Mouse (Mus musculus) CH12.LX (cell line): Measurements from ENCODE around the gene Hoxd13. TPM values are rescaled to one million over a fixed set of nuclear protein-coding genes. Genes with fewer than 3 reads are reported as not detected.

Experiments used
- DNase-seq: peaks from one replicate; pipeline ENCODE4 v3.0.0-alpha.2; 2013; ENCODE audit errors: extremely low read depth
- H3K27ac ChIP-seq: 2 replicates; pipeline ENCODE4 v1.5.1; 2012; ENCODE audit warnings: low read depth, mild to moderate bottlenecking, control low read depth, moderate library complexity; ENCODE audit not compliant: insufficient read depth
- H3K27me3 ChIP-seq: replicated peaks from 2 replicates; pipeline ENCODE3; 2012; ENCODE audit warnings: inconsistent platforms
- H3K36me3 ChIP-seq, 2 experiments: replicated peaks in 1 of 2; 2 replicates each; pipeline versions ENCODE3 to v1.6.1; 2012; ENCODE audit warnings: inconsistent platforms in 1 of 2, low read length in 1 of 2, mild to moderate bottlenecking in 1 of 2, mixed read lengths in 1 of 2, moderate library complexity in 1 of 2; ENCODE audit not compliant: control insufficient read depth in 1 of 2, insufficient read depth in 1 of 2
- H3K4me1 ChIP-seq, 2 experiments: 2 replicates each; pipeline ENCODE4 v1.6.1; 2012; ENCODE audit warnings: inconsistent platforms in 1 of 2, moderate library complexity in 1 of 2; ENCODE audit not compliant: insufficient read depth in 2 of 2, control insufficient read depth in 1 of 2
- H3K4me2 ChIP-seq: 2 replicates; pipeline ENCODE4 v1.6.1; 2012; ENCODE audit warnings: low read depth, mild to moderate bottlenecking, control low read depth; ENCODE audit not compliant: poor library complexity, insufficient read depth, severe bottlenecking
- H3K4me3 ChIP-seq, 3 experiments: fragments of 150-350 bp in 1 of 3; sonication (generic) in 1 of 3; replicated peaks in 1 of 3; 2 replicates each; pipeline versions ENCODE3 to v1.5.1; 2011 to 2012; ENCODE audit warnings: low read depth in 2 of 3, low read length in 2 of 3, mild to moderate bottlenecking in 2 of 3, moderate library complexity in 2 of 3, control low read depth in 1 of 3, improper control_type of control experiment in 1 of 3, inconsistent platforms in 1 of 3, mixed read lengths in 1 of 3; ENCODE audit not compliant: poor library complexity in 1 of 3
- H3K79me2 ChIP-seq: replicated peaks from 2 replicates; pipeline ENCODE4 v1.6.1; 2012; ENCODE audit warnings: mild to moderate bottlenecking, moderate library complexity; ENCODE audit not compliant: control insufficient read depth, poor library complexity, insufficient read depth, severe bottlenecking; ENCODE audit errors: extremely low read depth
- H3K9ac ChIP-seq: 2 replicates; pipeline ENCODE4 v1.6.1; 2012; ENCODE audit warnings: low read depth, mild to moderate bottlenecking, control low read depth, moderate library complexity; ENCODE audit not compliant: insufficient read depth
- H3K9me3 ChIP-seq: replicated peaks from 2 replicates; pipeline ENCODE3; 2012; ENCODE audit warnings: low read length, inconsistent platforms, mixed read lengths
- CHD1 ChIP-seq: IDR thresholded peaks from 2 replicates; pipeline ENCODE4 v1.6.1; 2012; ENCODE audit warnings: low read depth, low read length, improper control_type of control experiment, inconsistent platforms
- E2F4 ChIP-seq: IDR thresholded peaks from 2 replicates; pipeline ENCODE4 v1.6.1; 2011; ENCODE audit warnings: low read depth, low read length, improper control_type of control experiment; ENCODE audit not compliant: insufficient replicate concordance
- EP300 ChIP-seq: IDR thresholded peaks from 2 replicates; pipeline ENCODE4 v1.6.1; 2011; ENCODE audit warnings: low read length, improper control_type of control experiment
- JUN ChIP-seq: IDR thresholded peaks from 2 replicates; pipeline ENCODE4 v1.6.1; 2011; ENCODE audit warnings: low read depth, mild to moderate bottlenecking, low read length, improper control_type of control experiment, moderate library complexity; ENCODE audit not compliant: insufficient read depth
- MAFK ChIP-seq: IDR thresholded peaks from 2 replicates; pipeline ENCODE4 v1.6.1; 2011; ENCODE audit warnings: low read length, improper control_type of control experiment; ENCODE audit not compliant: insufficient replicate concordance
- MAZ ChIP-seq: IDR thresholded peaks from 2 replicates; pipeline ENCODE4 v1.6.1; 2012; ENCODE audit warnings: low read depth, mild to moderate bottlenecking, inconsistent platforms, low read length, improper control_type of control experiment, moderate library complexity
- MYC ChIP-seq: IDR thresholded peaks from 2 replicates; pipeline ENCODE4 v1.6.1; 2011; ENCODE audit warnings: low read depth, mild to moderate bottlenecking, improper control_type of control experiment, low read length
- NELFE ChIP-seq: IDR thresholded peaks from 2 replicates; pipeline ENCODE4 v1.6.1; 2011; ENCODE audit warnings: low read depth, low read length, improper control_type of control experiment
- POLR2A ChIP-seq: IDR thresholded peaks from 2 replicates; pipeline ENCODE4 v1.6.1; 2011; ENCODE audit warnings: low read depth, mild to moderate bottlenecking, improper control_type of control experiment, low read length
- POLR2AphosphoS2 ChIP-seq: IDR thresholded peaks from 2 replicates; pipeline ENCODE4 v1.6.1; 2011; ENCODE audit warnings: low read depth, low read length, improper control_type of control experiment
- RAD21 ChIP-seq: IDR thresholded peaks from 2 replicates; pipeline ENCODE4 v1.6.1; 2011; ENCODE audit warnings: low read depth, mild to moderate bottlenecking, low read length, improper control_type of control experiment, moderate library complexity
- TBP ChIP-seq: conservative IDR thresholded peaks from 2 replicates; pipeline ENCODE4 v1.6.1; 2011; ENCODE audit warnings: low read depth, low read length, improper control_type of control experiment
- USF2 ChIP-seq: conservative IDR thresholded peaks from 2 replicates; pipeline ENCODE4 v1.6.1; 2011; ENCODE audit warnings: low read depth, low read length, improper control_type of control experiment
- ZC3H11A ChIP-seq: IDR thresholded peaks from 2 replicates; pipeline ENCODE4 v1.6.1; 2012; ENCODE audit warnings: low read depth, mild to moderate bottlenecking, inconsistent platforms, low read length, improper control_type of control experiment
- ZMIZ1 ChIP-seq: IDR thresholded peaks from 2 replicates; pipeline ENCODE4 v1.6.1; 2012; ENCODE audit warnings: low read depth, mild to moderate bottlenecking, inconsistent platforms, low read length, improper control_type of control experiment
- dilution Hi-C: fragments of 300-500 bp; cut with MboI; formaldehyde crosslinking; loops from 2 replicates; pipeline ENCODE4 v1.14.3; 2020; ENCODE audit warnings: low sequenced_read_pairs; ENCODE audit not compliant: extremely low pct_unique_long_range_greater_than_20kb, extremely low pct_ligation_motif_present
- in situ Hi-C: fragments of 300-500 bp; cut with MboI; formaldehyde crosslinking; loops from 3 replicates; pipeline ENCODE4 v1.14.3; 2019; ENCODE audit warnings: low sequenced_read_pairs, low pct_ligation_motif_present, low pct_unique_long_range_greater_than_20kb, mixed read lengths
- polyA plus RNA-seq: library from polyadenylated mRNA; unstranded; fragments of >175 nt; gene quantifications from 2 replicates; pipeline ENCODE4 v1.2.1, GENCODE M21; 2012; ENCODE audit warnings: low read depth; ENCODE audit not compliant: insufficient read length
- total RNA-seq, 2 experiments: library from RNA; depleted of rRNA; stranded (reverse); fragments of 300-350 nt in 1 of 2; fragments of >200 nt in 1 of 2; gene quantifications; 2 replicates each; pipeline ENCODE4 v1.2.3; 2012 to 2014

Gene Hoxd13
- total and polyA plus RNA-seq, 3 experiments: not detected

GRCm38 (mm10) chr2:74669230-74669578, 1.1 kb downstream of the Hoxd13 start:
- H3K79me2 ChIP-seq: no peaks in the 10 kb centered on the region
- no peak for DNase-seq
- H3K9me3 ChIP-seq: peaks cover 11% of the 10 kb centered on the region
- no peak overlapping the region for H3K27ac ChIP-seq
- H3K4me1 ChIP-seq: 0 out of 4 replicates have a peak, but pooled peaks cover 0 to 5% of the 10 kb centered on the region in 2 experiments
- no peaks in the 10 kb centered on the region for H3K27me3 ChIP-seq
- no peak overlapping the region for H3K4me3 ChIP-seq
- no peaks in the 10 kb centered on the region for H3K36me3 ChIP-seq
- dilution Hi-C loops: no loop called here
- in situ Hi-C loops: loop anchor here (10.0 to 25.0 kb wide), 3 partner anchors 374 to 1082 kb away; partner anchors contain the start of gene Chrna1
- no peak overlapping the region for H3K9ac ChIP-seq
- no peak for TF ChIP-seq NELFE
- no peak for TF ChIP-seq JUN
- TF ChIP-seq TBP: no peak
- TF ChIP-seq ZMIZ1: no peak
- TF ChIP-seq ZC3H11A: no peak
- TF ChIP-seq RAD21: no peak
- TF ChIP-seq CHD1: no peak
- TF ChIP-seq MYC: no peak
- H3K4me2 ChIP-seq: no peak overlapping the region

GRCm38 (mm10) chr2:74669650-74670235, 1.6 kb downstream of the Hoxd13 start:
- no peak overlapping the region for H3K4me2 ChIP-seq
- no peak overlapping the region for H3K9ac ChIP-seq
- no peak overlapping the region for H3K4me3 ChIP-seq
- in situ Hi-C loops (loop anchor here (10.0 to 25.0 kb wide), 3 partner anchors 375 to 1082 kb away; partner anchors contain the start of gene Chrna1), dilution Hi-C loops (no loop called here)
- DNase-seq: no peak
- peaks cover 11% of the 10 kb centered on the region for H3K9me3 ChIP-seq
- no peak for TF ChIP-seq MAFK
- no peak for TF ChIP-seq E2F4
- no peak for TF ChIP-seq MAZ
- no peak for TF ChIP-seq POLR2AphosphoS2
- no peak for TF ChIP-seq NELFE
- no peak for TF ChIP-seq USF2
- no peak for TF ChIP-seq EP300
- no peak for TF ChIP-seq POLR2A
- no peaks in the 10 kb centered on the region for H3K79me2 ChIP-seq
- H3K4me1 ChIP-seq: 0 out of 4 replicates have a peak, but pooled peaks cover 0 to 5% of the 10 kb centered on the region in 2 experiments
- H3K27me3 ChIP-seq: no peaks in the 10 kb centered on the region
- no peak overlapping the region for H3K27ac ChIP-seq
- no peaks in the 10 kb centered on the region for H3K36me3 ChIP-seq
